Mouse (Mus musculus) right cerebral cortex, adult 2 months (tissue): ENCODE data around the gene Rcn3.

Experiments used
- DNase-seq, 2 experiments: peaks; one replicate each; pipeline ENCODE4 v3.0.0; 2021 to 2022; ENCODE audit warnings: low spot score in 2 of 2

Gene Rcn3

DNA sequence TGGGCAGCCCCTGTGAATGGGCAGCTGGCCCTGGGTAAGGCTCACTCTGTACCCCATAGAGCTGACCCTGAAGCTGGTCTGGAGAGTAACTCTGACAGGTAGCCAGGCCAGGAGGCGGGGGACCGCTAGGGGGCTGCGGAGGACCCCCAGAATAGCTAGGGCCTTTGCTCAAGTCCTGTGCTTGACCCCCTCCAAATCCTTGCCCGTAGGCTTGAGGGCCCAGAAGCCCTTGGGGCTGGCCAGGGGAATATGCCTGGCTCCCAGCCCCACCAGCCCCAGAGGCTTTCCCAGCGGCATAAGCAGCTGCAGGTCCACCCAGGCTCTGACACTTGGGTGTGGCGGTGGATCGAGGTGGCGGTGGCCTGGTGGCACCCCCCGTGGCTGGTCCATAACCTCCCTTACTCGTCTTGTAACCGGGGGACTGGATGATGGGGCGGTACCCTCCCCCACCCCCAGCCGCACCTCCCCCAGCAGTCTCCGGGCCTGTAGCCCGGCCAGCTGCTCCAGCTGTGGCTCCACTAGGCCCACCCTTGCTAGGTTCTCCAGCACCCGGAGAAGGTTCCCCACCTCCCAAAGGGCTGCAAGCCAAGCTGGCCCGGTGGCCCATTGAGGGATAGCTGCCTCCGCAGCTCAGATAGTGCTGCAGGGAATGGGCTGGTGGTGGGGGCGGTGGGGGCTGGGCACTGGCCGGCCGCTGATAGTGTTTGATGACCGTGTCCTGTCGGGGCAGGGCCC, 42.9 kb downstream of the Rcn3 start:
- no peak for DNase-seq

- no peak for DNase-seq
Measured at GRCm38 (mm10) chr7:45048001-45048890, 43.8 kb downstream of the Rcn3 start.

DNA sequence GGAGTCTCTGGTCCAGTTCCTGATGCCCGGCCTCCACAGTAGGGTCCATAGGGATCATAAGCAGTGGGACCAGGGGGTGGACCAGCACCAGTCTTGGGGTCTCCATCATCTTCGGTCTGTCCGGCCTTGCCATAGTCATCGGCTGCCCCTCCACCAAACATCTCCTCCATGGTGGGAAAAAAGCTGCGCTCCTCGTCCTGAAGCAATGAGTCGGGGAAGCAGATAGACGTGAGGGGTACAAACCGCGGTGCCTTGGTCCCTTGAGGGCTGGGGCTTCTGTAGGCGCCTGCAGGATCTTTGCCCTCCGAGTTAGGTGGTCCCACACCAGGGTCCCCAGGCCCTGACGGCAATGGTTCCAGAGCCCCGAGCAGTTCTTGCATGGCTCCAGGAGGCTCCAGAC, 44.5 kb downstream of the Rcn3 start:
- DNase-seq, result no peak

GRCm38 (mm10) chr7:45046853-45047350, 45.1 kb downstream of the Rcn3 start:
- no peak for DNase-seq

- DNase-seq, result no peak
Measured at GRCm38 (mm10) chr7:45045741-45046140, 46.3 kb downstream of the Rcn3 start.

DNA sequence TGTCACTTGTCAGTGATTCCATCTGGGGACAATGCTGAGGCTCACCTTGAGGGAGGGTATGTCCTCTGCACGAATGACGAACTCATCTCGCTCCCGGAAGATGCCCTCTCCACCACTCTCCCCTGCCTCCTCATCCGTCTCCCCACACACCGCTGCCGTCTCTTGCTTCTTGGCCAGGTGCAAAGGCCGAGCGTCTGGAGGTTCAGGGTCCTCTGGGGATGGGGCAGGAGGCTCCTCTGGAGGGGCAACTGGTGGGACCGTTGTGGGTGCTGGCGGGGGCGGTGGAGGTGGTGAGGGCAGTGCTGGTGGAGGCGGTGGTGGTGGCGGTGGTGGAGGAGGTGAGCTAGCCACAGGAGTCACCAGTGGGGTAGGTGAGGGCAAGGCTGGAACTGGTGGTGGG, 48.7 kb downstream of the Rcn3 start:
- DNase-seq, result no peak

- DNase-seq, result no peak
Measured at GRCm38 (mm10) chr7:45040851-45041250, 51.2 kb downstream of the Rcn3 start.

GRCm38 (mm10) chr7:45038411-45038810, 53.6 kb downstream of the Rcn3 start:
- no peak for DNase-seq

DNA sequence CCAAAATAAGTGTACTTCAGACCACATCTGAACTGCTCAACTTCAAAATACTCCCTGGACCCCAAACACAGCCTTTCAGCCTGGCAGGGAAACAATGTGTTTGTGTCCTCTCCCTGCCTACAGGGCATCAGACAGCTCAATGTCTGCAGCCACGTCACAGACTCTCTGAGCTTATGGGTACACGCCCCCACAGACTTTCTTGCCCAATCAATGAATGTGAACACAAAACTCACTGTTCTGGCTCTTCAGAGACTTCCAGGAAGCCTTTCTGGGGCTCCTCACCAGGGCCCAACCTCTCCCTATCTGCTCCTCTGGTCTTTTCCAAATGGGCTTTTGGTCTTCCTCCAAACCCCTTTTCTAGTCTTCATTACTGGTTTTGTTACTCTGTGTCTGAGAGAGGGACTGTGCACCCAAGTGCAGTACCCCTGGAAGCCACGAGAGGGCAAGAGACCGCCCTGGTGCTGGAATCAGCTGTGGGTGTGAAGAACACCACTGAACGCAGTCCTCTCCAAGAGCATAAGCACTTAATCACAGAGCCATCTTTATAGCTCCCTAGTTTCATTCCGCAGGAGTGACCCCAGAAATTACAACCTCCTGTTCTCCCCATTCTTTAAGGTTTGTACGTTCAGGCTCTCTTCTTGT, 54.2 kb downstream of the Rcn3 start:
- no peak for DNase-seq

- no peak for DNase-seq
Measured at GRCm38 (mm10) chr7:45036702-45037101, 55.3 kb downstream of the Rcn3 start.

DNA sequence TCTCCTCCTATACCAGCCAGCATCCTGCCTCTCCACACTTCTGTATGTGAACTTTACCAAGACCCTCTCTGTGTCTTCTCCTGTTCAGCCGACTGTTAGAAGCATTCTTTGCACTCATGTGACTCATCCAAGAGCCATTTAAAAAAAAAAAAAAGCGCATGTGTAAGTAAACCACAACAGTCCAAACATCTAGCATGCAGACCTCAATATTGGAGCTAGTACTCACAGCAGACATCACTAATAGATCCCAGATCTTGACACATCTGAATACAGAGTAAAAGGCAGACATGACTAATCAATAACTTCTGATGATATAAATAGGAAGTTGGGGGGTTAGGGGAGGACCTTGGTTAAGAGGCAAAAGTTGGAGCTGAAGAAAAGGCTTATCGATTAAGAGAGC, 56.4 kb downstream of the Rcn3 start:
- DNase-seq, result no peak

GRCm38 (mm10) chr7:45033722-45034359, 58.2 kb downstream of the Rcn3 start:
- no peak for DNase-seq
